Mouse (Mus musculus) hindbrain, embryonic 16.5 days (tissue): ENCODE measurements around the gene Ap5z1. TPM values are rescaled to one million over a fixed set of nuclear protein-coding genes. Genes with fewer than 3 reads are reported as not detected.

ENCODE experiments used
- ATAC-seq: fragments of 200-750 bp; cut with Nextera tagmentation; 2 replicates; pipeline ENCODE4 v1.8.0; 2017; ENCODE audit warnings: moderate TSS enrichment, moderate library complexity
- H3K27ac ChIP-seq: fragments of 300-500 bp; sonication (generic); 2 replicates; pipeline ENCODE4 v1.5.1; 2014; ENCODE audit warnings: low read depth, mild to moderate bottlenecking, control low read depth, low read length, moderate library complexity
- H3K27me3 ChIP-seq: fragments of 300-500 bp; sonication (generic); replicated peaks from 2 replicates; pipeline ENCODE4 v1.6.1; 2014; ENCODE audit warnings: low read length; ENCODE audit not compliant: control insufficient read depth, insufficient read depth
- H3K36me3 ChIP-seq: fragments of 300-500 bp; sonication (generic); 2 replicates; pipeline ENCODE4 v1.6.1; 2014; ENCODE audit warnings: mild to moderate bottlenecking, low read length, moderate library complexity, mixed read lengths; ENCODE audit not compliant: control insufficient read depth, insufficient read depth
- H3K4me1 ChIP-seq: fragments of 300-500 bp; sonication (generic); 2 replicates; pipeline ENCODE4 v1.6.1; 2014; ENCODE audit warnings: low read depth, low read length; ENCODE audit not compliant: control insufficient read depth, insufficient read depth
- H3K4me2 ChIP-seq: fragments of 300-500 bp; sonication (generic); 2 replicates; pipeline ENCODE4 v1.6.1; 2014; ENCODE audit warnings: mild to moderate bottlenecking, low read length, control low read depth, moderate library complexity
- H3K4me3 ChIP-seq: fragments of 300-500 bp; sonication (generic); 2 replicates; pipeline ENCODE4 v1.5.1; 2014; ENCODE audit warnings: mild to moderate bottlenecking, low read length, control low read depth, moderate library complexity
- H3K9ac ChIP-seq: fragments of 300-500 bp; sonication (generic); 2 replicates; pipeline ENCODE4 v1.6.1; 2014; ENCODE audit warnings: low read depth, mild to moderate bottlenecking, control low read depth, low read length, moderate library complexity
- H3K9me3 ChIP-seq: fragments of 300-500 bp; sonication (generic); 2 replicates; pipeline ENCODE4 v1.6.1; 2014; ENCODE audit warnings: mild to moderate bottlenecking, low read length, moderate library complexity; ENCODE audit not compliant: control insufficient read depth
- WGBS: fragments of 180-500 bp; shearing (Covaris S2); extraction: QIAGEN DNeasy Blood & Tissue Kit; methylation state at CpG from one replicate; pipeline ENCODE4 v1.1.7; 2014; 5-methylcytosine and 5-hydroxymethylcytosine counted together
- polyA plus RNA-seq: library from polyadenylated mRNA; unstranded; fragments of >200 nt; fragmentation: Nextera tagmentation; extraction: Ambion mirVana; gene quantifications from 2 replicates; pipeline ENCODE4 v1.2.1, GENCODE M21; 2015

The Ap5z1 gene
- polyA plus RNA-seq, 1 experiment from 2014 or later = 12.3 TPM

DNA sequence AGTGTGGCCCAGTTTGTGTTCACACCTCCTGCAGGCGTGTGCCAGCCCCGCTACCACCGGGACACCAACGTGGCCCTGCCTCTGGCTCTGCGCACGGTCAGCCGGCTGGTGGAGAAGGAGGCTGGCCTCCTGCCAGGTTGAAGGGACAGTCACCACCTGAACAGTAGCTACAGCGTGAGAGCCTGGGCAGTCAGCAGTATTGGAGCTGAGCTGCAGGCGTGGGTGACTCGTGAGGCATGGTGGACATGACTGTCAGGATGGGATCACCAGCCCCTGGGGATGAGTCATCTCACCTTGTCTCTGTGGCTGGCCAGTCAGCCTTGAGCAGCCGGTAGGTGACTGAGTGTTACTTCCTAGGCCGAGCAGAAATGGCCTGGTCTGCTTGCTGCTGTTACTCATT is 13.6 kb downstream of the Ap5z1 start:
- H3K27ac ChIP-seq = no peak overlapping the region
- no peak for ATAC-seq
- no peak overlapping the region for H3K9ac ChIP-seq
- H3K27me3 ChIP-seq = no peaks in the 10 kb centered on the region
- H3K4me3 ChIP-seq = no peak overlapping the region
- H3K4me1 ChIP-seq = peaks cover 7% of the 10 kb centered on the region
- 75% methylated on average over 12 of the region's 12 CpGs for WGBS
- no peak overlapping the region for H3K4me2 ChIP-seq
- no peaks in the 10 kb centered on the region for H3K9me3 ChIP-seq
- H3K36me3 ChIP-seq = no peaks in the 10 kb centered on the region

DNA sequence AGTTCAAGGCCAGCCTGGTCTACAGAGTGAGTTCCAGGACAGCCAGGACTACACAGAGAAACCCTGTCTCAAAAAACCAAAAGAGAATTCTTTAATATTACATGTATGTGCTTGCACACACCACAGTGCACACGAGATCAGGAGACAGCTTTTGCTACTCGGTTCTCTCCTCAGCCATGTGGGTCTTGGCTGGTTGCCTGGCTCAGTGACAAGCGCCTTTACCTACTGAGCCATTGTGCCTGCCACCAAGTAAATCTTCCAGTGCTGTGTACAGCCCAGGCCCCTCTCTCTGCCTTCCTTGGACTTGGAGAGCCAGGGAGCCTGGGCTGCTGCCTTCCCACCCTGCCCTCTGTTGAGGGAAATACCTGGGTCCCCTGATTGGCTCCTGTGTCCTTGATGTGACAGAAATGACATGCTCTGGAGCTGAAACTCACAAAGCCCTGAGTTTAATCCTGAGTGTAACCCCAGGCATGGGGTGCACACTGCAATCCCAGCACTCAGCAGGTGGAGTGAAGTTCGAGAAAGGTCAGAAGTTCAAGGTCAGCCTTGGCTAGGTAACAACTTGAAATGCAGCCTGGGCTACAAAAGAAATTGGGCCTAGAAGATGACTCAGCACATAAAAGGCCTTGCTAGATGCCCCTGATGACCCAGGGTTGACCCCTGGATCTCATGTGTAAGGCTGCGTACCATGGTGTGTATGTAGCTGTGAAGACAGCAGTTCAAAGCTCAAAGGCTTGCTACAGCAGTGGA is 14.3 kb downstream of the Ap5z1 start:
- Histone ChIP-seq H3K27ac (no peak overlapping the region), H3K36me3 (no peaks in the 10 kb centered on the region), H3K9me3 (no peaks in the 10 kb centered on the region), H3K27me3 (no peaks in the 10 kb centered on the region), H3K4me1 (peaks cover 7% of the 10 kb centered on the region), H3K4me2 (no peak overlapping the region), H3K4me3 (no peak overlapping the region), H3K9ac (no peak overlapping the region)
- ATAC-seq = no peak
- WGBS = 72% methylated on average over 5 of the region's 5 CpGs

DNA sequence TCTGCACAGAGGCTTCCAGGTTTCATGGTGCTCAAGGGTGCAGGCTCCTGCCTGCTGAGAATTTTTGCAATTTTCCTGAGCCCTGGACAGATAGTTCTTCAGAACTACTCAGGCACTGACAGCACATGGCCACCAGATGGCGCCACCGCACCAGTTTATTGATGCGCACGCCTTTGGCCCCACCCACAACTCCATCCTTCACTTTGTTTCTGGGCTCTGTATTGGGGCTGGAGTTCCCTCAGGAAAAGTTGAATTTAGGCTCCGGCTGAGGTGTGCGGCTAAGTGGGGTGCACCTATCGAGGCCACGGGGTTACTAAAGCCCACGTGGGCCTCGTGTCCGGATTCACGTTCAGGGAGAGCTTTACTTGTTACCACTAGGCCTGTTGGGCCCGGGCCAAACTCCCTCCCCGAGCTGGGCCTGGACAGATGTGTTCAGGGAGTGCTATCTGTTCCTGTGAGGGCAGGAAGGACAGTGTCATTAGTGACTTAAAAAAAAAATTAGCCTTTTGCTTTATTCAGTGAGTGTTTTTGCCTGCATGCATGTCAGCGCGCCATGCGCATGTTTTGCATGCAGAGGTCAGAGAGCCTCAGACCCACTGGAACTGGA is 15.2 kb downstream of the Ap5z1 start:
- WGBS = 32% methylated on average over 17 of the region's 17 CpGs
- H3K4me3 ChIP-seq = no peak overlapping the region

DNA sequence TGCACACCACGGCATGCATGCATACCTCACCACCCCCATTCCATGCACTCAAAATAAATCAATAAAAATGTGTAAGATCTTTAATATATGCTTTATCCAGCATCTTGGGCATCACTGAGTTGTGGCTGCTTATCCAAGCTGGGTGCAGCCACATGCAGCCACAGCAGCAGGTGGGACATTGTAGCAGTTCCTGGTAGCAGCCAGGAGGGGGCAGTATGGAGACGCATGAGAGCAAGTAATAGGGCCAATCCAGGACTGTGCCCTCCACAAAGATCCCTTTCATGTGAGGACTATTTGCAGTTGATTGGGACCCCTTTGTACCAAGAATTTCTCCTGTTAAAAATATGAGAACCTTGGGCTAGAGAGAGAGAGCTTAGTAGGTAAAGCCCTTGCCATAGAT is 18.8 kb downstream of the Ap5z1 start:
- Histone ChIP-seq H3K36me3 (no peaks in the 10 kb centered on the region), H3K4me3 (no peak overlapping the region), H3K27ac (no peak overlapping the region), H3K9me3 (no peaks in the 10 kb centered on the region), H3K9ac (no peak overlapping the region), H3K4me2 (no peak overlapping the region), H3K4me1 (peaks cover 3% of the 10 kb centered on the region), H3K27me3 (no peaks in the 10 kb centered on the region)
- WGBS = 66% methylated on average over 2 of the region's 2 CpGs
- ATAC-seq = no peak

More for the DNA sequence above, 15.2 kb downstream of the Ap5z1 start:
- ATAC-seq = peak; percentile 57
- Histone ChIP-seq H3K27me3 (no peaks in the 10 kb centered on the region), H3K4me1 (peaks cover 5% of the 10 kb centered on the region), H3K9ac (peak overlapping the region; percentile 43; the same call in 1 of the 2 replicates), H3K9me3 (no peaks in the 10 kb centered on the region), H3K27ac (no peak overlapping the region), H3K4me2 (peak overlapping the region; percentile 49), H3K36me3 (no peaks in the 10 kb centered on the region)

GRCm38 (mm10) chr5:142483581-142483980 is 19.8 kb downstream of the Ap5z1 start:
- ATAC-seq = no peak
- 91% methylated on average over 5 of the region's 5 CpGs for WGBS

DNA sequence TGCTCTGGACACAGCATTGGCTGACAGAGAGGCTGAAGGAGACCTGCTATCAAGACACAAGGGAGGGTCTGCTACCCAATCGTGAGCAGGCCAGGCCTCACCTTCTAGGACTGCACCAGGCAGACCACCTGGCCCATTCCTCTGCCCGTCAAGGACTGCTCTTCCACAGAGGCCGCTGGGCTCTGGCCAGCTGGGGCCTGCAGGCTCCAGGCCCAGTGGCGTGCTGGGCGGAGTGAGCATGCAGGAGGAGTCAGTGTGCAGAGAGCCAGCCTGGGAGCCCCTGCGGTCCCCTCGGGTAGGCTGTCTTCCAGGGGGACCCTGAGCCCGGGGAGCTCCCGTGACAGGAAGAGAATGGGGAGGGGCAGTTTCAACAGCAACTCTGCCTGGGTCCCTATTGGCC is 22.9 kb downstream of the Ap5z1 start:
- no peak overlapping the region for H3K4me2 ChIP-seq
- H3K27me3 ChIP-seq = no peaks in the 10 kb centered on the region
- WGBS = 64% methylated on average over 9 of the region's 9 CpGs
- no peaks in the 10 kb centered on the region for H3K36me3 ChIP-seq
- H3K9me3 ChIP-seq = no peaks in the 10 kb centered on the region
- ATAC-seq = no peak; the same call in 1 of the 2 replicates
- H3K4me3 ChIP-seq = no peak overlapping the region
- H3K4me1 ChIP-seq = no peaks in the 10 kb centered on the region
- H3K27ac ChIP-seq = no peak overlapping the region
- no peak overlapping the region for H3K9ac ChIP-seq

More at GRCm38 (mm10) chr5:142483581-142483980, 19.8 kb downstream of the Ap5z1 start:
- no peak overlapping the region for H3K4me2 ChIP-seq
- H3K4me3 ChIP-seq = no peak overlapping the region
- no peak overlapping the region for H3K9ac ChIP-seq
- no peaks in the 10 kb centered on the region for H3K27me3 ChIP-seq
- H3K4me1 ChIP-seq = peaks cover 3% of the 10 kb centered on the region
- no peaks in the 10 kb centered on the region for H3K36me3 ChIP-seq
- no peak overlapping the region for H3K27ac ChIP-seq
- H3K9me3 ChIP-seq = no peaks in the 10 kb centered on the region

GRCm38 (mm10) chr5:142489955-142490707 is 26.4 kb downstream of the Ap5z1 start:
- no peak overlapping the region for H3K4me2 ChIP-seq
- no peaks in the 10 kb centered on the region for H3K27me3 ChIP-seq
- H3K4me3 ChIP-seq = no peak overlapping the region
- H3K9ac ChIP-seq = no peak overlapping the region
- H3K27ac ChIP-seq = no peak overlapping the region
- H3K4me1 ChIP-seq = peaks cover 1% of the 10 kb centered on the region; the same call in 1 of the 2 replicates
- no peaks in the 10 kb centered on the region for H3K9me3 ChIP-seq
- peaks cover 8% of the 10 kb centered on the region for H3K36me3 ChIP-seq
- 78% methylated on average over 9 of the region's 9 CpGs for WGBS
- ATAC-seq = no peak

DNA sequence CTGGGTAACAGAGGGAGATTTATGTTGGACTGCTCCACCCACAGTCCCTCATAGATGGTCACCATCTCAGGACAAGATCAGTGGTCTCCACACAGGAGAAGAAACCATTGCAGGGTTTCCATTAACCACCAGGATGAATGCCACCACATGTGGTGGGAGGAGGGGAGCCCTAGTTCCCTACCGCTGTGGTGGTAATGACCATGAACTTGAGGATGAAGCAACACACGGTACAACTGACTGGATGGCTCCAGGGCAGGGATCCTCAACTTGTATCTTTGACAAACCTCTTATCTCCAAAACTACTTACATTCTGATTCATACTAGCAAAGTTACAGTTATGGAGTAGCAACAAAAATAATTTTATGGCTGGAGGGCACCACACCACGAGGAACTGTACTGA is 29.6 kb downstream of the Ap5z1 start:
- no peak overlapping the region for H3K4me2 ChIP-seq
- 87% methylated on average over 3 of the region's 3 CpGs for WGBS
- no peak overlapping the region for H3K9ac ChIP-seq
- no peak overlapping the region for H3K27ac ChIP-seq
- peaks cover 10% of the 10 kb centered on the region for H3K36me3 ChIP-seq
- no peak overlapping the region for H3K4me3 ChIP-seq
- no peak for ATAC-seq
- no peaks in the 10 kb centered on the region for H3K9me3 ChIP-seq
- H3K4me1 ChIP-seq = peaks cover 4% of the 10 kb centered on the region; the same call in 1 of the 2 replicates
- no peaks in the 10 kb centered on the region for H3K27me3 ChIP-seq
